Mouse (Mus musculus): ENCODE measurements at regions not wholly inside any gene's neighbourhood (a gene's known extent, or its start where the extent isn't known, plus 50 kb on each side); places are given as distances from the start of the nearest gene placed in this dataset.

- H3K27ac ChIP-seq = no peak overlapping the region
- H3K27me3 ChIP-seq (ENCODE audit: low read depth, poor library complexity, severe bottlenecking) = no peaks in the 10 kb centered on the region
- no peaks in the 10 kb centered on the region for H3K9me3 ChIP-seq (replicated peaks)
- no peaks in the 10 kb centered on the region for H3K36me3 ChIP-seq
- no peak for DNase-seq (ENCODE audit: low spot score)
- no peak overlapping the region for H3K4me3 ChIP-seq
- peaks cover 4% of the 10 kb centered on the region; the same call in 1 of the 2 replicates for H3K4me1 ChIP-seq
- WGBS = 65% methylated on average over 4 of the region's 4 CpGs
These were observed 855.3 kb upstream of the Tenm3 start for GRCm38 (mm10) chr8:49699058-49699457.

GRCm38 (mm10) chr8:49696709-49697108 lies 853.0 kb upstream of the Tenm3 start:
- no peaks in the 10 kb centered on the region for H3K36me3 ChIP-seq
- DNase-seq (ENCODE audit: low spot score) = no peak
- H3K27me3 ChIP-seq (ENCODE audit: low read depth, poor library complexity, severe bottlenecking) = no peaks in the 10 kb centered on the region
- no peaks in the 10 kb centered on the region for H3K9me3 ChIP-seq (replicated peaks)
- no peak overlapping the region for H3K4me3 ChIP-seq
- WGBS = 57% methylated on average over 2 of the region's 2 CpGs
- no peak overlapping the region for H3K27ac ChIP-seq
- H3K4me1 ChIP-seq = peaks cover 4% of the 10 kb centered on the region; the same call in 1 of the 2 replicates
